Mouse (Mus musculus) liver, postnatal 0 days (tissue): ENCODE measurements around the gene Fibin.

ENCODE experiments used
- CTCF ChIP-seq: sonication (generic); IDR thresholded peaks from 2 replicates; pipeline ENCODE4 v1.5.1; 2016; ENCODE audit warnings: antibody characterized with exemption, low read depth
- EP300 ChIP-seq: IDR thresholded peaks from 2 replicates; pipeline ENCODE4 v1.6.1; 2016; ENCODE audit warnings: antibody characterized with exemption, low read depth, mild to moderate bottlenecking

- TF ChIP-seq EP300 (no peak), CTCF (no peak)
Measured at GRCm38 (mm10) chr2:110375475-110375874, 12.5 kb upstream of the Fibin start.
